Mouse (Mus musculus): ENCODE measurements around the gene As3mt.
"Not testable (repeated sequence)": the region's sequence is repeated elsewhere in the genome, so short reads cannot be mapped to it uniquely, and the experiment has no call there.

The As3mt gene

DNA sequence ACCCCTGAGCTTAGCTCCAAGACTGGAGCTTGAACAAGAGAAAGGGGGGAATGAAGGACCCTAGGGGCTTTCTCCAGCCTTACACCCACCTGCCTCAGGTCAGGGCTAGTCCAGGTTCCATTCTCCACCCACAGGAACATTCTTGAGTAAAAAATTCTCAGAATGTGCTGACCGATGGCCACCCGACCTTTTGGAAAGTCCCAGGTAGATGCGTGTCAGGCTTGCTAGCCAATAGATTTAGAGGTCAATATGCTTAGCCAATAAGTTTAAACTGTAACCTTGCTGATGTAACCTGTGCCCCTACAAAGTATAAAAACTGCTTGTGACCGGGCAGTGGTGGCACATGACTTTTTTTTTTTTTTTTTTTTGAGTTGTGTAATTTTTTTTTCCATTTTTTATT is 49.0 kb downstream of the As3mt start:
- DNase-seq: no peak

DNA sequence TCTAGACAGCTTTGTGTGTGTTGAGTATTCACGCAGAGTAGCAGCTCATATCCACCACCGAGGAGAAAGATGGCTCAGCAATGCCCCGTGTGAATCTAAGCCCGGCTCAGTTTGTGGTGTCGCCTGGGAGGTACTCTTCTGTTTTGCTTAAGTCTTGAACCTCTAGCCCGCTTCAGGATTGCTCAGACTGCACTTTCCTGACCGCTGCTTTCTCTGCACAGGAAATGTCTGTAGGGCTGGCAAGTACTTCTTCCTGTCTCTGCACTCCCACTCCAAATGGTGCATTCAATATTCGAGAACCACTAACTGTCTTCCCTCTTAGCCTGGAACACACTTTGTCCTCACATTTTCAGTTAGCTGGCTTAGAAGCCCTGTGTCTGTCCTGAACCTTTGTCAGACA is 51.8 kb downstream of the As3mt start:
- DNase-seq: peak; percentile 36

GRCm38 (mm10) chr19:46759909-46760308 is 52.7 kb downstream of the As3mt start:
- DNase-seq: not testable (repeated sequence)

DNA sequence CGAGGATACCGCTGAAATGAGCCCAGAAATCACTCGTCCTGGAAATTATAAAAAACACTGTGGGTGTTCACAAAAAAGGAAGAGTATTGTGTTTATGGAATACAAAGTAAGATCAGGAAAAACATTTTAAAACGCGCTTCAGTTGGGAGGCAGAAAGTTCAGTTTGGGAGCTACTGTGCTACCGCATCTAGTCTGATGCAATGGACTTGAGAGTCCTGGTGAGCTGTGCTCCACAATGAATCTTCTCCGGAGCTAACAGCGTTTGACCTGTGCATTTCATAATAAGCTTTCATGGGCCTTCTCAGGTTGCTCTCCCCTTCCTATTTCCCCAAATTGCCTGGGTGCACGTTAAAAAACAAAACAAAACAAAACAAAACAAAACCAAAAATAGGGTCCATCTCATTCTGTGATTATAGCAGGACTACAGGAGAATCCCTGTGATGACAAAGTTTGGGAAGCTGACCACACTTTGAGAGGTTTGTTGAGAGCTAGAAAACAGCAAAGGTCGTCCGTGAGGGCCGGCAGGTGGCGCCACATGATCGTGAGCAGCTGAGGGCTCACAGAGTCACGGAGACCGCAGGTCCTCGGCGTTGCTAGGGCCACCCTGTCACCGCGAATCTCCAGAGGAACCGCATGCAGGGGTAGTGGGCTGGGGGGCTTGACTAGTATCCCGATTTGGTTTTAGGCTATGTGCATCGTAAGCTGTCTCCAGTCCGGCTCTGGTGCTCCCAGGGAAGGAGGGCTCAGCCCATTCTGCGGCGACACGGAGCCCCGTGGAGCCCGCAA is 53.3 kb downstream of the As3mt start:
- DNase-seq: peak; percentile 77

- peak; percentile 100 for DNase-seq
Observed at GRCm38 (mm10) chr19:46761247-46761946, 54.1 kb downstream of the As3mt start, which contains the start of gene Cnnm2. TSS of gene Cnnm2 (plus strand) at chr19:46761596.

GRCm38 (mm10) chr19:46761971-46762290 is 54.7 kb downstream of the As3mt start:
- peak; percentile 14 for DNase-seq

DNA sequence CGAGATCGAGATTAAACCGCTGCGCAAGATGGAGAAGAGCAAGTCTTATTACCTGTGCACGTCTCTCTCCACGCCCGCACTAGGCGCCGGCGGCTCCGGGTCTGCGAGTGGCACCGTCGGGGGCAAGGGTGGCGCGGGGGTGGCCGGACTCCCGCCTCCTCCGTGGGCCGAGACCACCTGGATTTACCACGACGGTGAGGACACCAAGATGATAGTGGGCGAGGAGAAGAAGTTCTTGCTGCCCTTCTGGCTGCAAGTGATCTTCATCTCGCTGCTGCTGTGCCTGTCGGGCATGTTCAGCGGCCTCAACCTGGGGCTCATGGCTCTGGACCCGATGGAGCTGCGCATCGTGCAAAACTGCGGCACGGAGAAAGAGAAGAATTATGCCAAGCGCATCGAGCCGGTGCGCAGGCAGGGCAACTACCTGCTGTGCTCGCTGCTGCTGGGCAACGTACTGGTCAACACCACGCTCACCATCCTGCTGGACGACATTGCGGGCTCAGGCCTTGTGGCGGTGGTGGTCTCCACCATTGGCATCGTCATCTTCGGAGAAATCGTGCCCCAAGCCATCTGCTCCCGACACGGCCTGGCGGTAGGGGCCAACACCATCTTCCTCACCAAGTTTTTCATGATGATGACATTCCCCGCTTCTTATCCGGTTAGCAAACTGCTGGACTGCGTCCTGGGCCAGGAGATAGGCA is 55.2 kb downstream of the As3mt start:
- peak; percentile 28 for DNase-seq

DNA sequence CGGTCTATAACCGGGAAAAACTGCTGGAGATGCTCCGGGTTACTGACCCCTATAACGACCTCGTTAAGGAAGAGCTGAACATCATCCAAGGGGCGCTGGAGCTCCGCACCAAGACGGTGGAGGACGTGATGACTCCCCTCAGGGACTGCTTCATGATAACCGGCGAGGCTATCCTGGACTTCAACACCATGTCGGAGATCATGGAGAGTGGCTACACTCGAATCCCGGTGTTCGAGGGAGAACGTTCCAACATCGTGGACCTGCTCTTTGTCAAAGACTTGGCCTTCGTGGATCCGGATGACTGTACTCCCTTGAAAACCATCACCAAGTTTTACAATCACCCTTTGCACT is 55.7 kb downstream of the As3mt start:
- no peak for DNase-seq

DNA sequence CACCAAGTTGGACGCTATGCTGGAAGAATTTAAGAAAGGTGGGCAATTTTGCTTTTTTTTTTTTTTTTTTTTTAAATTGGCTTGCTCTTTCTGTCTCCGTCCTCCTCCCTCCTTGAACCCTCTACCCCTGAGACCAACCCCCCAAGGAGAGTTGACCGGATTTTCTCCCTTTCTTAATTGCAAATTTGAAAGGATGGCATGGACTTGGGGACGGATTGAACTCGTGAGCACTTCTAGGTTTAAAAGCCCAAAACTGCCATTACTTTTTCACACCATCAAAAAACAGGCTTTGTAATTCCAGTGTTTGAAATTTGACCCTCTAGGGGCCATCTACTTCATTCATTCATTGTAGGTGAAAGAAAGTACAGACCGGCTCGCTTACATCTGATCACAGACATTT is 56.1 kb downstream of the As3mt start:
- DNase-seq: no peak

DNA sequence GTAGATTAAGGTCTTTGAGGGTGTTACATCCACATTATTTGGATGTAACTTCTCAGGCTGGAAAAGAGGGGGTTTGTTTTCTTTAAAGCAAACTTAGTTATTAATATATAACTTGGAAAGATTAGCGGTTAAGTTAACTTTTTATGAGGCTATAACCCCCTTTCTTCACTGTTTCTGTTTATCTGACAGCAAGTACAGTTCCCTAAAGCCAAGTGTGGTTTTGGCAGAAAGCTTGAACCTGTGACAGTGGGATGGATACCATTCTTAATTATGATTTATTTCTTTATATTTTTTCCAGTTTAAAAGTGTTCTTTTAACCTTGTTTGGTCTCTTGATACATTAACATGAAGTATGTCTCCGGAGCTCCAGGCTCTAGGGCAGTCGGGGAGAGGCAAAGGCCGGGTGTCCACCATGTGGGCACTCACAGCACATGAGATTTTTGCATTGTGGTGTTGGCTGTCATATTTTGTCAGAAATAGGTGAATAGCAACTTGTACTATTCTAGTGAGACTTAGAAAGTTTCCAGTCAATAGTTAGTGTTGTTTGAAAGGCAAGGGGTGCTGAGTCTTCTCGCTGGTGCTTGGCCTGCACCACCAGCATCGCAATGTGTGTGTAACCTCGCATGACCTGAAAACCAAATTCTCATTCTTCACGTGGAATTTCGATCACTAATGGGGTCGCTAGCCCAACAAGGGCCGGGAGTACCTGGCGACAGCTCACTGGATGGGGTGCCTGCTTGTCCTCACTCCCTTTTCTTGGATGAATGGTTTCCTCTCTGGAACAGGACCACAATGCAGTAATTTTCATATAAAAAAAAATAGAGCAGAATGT is 56.9 kb downstream of the As3mt start:
- DNase-seq: no peak

GRCm38 (mm10) chr19:46764763-46765117 is 57.5 kb downstream of the As3mt start:
- DNase-seq: no peak

GRCm38 (mm10) chr19:46766125-46766524 is 58.9 kb downstream of the As3mt start:
- DNase-seq: no peak

GRCm38 (mm10) chr19:46769759-46770158 is 62.5 kb downstream of the As3mt start:
- DNase-seq: no peak

GRCm38 (mm10) chr19:46771801-46772200 is 64.5 kb downstream of the As3mt start:
- no peak for DNase-seq

GRCm38 (mm10) chr19:46776391-46776790 is 69.1 kb downstream of the As3mt start:
- DNase-seq: no peak

GRCm38 (mm10) chr19:46776850-46777249 is 69.6 kb downstream of the As3mt start:
- no peak for DNase-seq

- no peak for DNase-seq
Observed at GRCm38 (mm10) chr19:46777928-46778680, 70.8 kb downstream of the As3mt start.

DNA sequence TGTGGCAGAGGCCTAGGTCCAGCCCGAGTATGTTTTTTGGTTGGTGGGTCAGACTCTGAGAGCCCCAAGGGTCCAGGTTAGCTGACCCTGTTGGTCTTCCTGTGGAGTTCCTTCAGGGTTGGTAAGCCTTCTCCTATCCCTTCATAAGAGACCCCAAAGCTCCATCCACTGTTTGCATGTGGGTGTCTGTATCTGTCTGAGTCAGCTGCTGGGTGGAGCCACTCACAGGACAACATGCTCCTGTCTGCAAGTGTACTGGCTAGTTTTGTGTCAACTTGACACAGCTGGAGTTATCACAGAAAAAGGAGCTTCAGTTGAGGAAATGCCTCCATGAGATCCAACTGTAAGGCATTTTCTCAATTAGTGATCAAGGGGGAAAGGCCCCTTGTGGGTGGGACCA is 71.9 kb downstream of the As3mt start:
- not testable (repeated sequence) for DNase-seq

GRCm38 (mm10) chr19:46784038-46784437 is 76.8 kb downstream of the As3mt start:
- DNase-seq: no peak

- no peak for DNase-seq
Observed at GRCm38 (mm10) chr19:46784502-46784901, 77.2 kb downstream of the As3mt start.

DNA sequence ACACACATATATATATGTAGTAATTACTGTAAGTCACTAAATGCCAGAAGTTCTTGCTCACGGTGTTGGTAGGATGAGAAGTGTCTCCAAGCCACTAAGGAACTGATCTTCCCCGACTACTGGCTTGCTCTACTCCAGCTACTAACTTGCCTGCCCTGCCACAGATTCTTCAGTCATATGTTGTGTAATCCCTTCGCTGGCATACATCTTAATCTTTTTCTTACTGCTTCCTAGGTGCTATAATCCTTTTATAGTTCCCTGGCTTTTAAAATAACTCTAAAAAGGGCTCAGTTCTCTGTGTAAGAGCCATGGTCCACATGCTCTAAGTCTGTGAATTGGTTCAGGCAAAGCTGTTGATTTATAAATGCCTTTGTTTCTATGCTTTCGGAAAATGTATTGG is 78.4 kb downstream of the As3mt start:
- DNase-seq: no peak

DNA sequence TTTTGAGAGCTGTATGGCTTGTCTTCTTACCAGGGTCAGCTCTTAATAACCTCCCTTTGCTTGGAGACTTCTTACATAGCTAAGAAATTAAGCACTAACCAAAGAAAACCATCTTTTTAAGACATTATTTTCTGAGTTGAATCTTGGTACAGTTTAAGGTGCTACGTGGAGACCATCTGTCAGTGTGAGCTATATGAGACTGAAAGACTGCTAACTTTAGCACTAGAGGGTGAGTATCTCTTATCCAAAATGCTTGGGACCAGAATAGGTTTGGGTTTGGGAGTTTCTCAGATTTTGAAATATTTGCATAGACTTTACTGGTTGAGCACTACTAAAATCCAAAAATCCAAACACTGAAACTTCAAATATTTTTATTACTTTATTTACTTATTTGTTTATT is 82.5 kb downstream of the As3mt start:
- DNase-seq: no peak
